Mouse (Mus musculus) embryo, embryonic 10.5 days (tissue): ENCODE data around the gene Igdcc3.

ENCODE experiments used
- DNase-seq: peaks from one replicate; pipeline ENCODE4 v3.0.0-alpha.2; 2015; ENCODE audit warnings: low spot score

Igdcc3 gene

DNA sequence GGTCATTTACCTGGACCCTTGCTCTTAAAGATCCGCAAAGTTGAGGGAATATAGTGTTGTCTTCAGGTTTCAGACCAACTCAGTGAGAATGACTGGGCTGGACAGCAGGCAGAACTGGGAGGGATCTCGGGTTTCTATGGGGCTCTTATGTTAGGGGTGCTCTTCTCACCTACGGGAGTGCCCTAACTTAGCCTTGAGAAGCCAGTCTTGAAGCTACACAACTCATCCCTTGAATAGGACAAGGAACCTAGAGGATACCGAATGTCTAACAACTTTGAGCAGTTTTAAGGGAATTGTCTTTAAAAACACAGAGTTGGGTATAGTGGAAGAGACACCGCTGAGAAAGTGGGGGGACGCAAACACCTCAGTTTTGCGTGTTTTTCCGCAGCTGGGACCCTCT lies 498 bp upstream of the Igdcc3 start:
- DNase-seq = no peak

DNA sequence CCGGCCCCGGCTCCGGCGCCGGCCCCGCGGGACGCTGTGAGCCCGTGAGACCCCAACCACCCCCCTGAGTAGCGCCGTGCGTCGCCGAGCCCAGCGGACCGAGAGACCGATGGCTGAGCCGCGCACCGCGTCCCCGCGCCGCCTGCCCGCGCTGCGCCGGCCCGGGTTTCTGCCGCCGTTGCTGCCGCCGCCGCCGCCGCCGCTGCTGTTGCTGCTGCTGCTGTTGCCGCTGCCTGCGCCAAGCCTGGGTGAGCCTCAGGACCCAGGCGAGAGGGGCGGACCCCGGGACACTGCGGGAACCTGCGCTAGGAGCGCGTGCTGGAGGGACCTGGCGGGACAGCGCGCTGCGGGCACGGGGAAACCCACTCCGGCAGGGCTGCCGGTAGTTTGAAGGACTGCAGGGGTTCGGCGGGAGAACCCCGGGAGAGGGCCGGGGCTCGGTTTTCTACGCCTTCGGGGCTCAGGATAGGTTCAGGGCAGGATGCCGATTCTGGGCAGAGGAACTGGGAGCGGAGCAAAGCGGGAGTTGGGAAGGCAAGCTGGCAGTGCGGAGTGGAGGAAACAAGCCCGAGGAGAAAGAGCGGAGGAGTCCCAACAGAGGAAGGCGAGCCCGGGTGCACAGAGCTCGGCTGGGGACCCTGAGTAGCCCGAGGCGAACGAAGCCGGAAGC lies 452 bp downstream of the Igdcc3 start:
- no peak for DNase-seq

DNA sequence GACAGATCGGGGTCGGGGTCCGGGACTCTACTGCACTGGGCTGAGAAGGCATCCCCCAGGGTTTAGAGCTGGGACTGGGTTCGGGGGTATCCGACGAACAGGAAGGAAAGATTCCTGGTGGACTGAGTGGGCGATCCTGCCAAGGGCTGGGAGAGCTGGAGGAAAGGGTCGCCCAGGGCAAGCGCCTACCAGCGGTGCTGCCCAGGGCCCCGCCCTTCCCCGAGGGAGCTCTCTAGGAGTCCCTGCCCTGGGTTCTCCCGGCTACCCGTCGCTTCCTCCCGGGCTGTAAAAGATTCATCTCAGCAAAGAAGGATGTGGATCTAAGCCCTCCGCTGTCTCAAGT lies 958 bp downstream of the Igdcc3 start:
- DNase-seq = peak; percentile 68

DNA sequence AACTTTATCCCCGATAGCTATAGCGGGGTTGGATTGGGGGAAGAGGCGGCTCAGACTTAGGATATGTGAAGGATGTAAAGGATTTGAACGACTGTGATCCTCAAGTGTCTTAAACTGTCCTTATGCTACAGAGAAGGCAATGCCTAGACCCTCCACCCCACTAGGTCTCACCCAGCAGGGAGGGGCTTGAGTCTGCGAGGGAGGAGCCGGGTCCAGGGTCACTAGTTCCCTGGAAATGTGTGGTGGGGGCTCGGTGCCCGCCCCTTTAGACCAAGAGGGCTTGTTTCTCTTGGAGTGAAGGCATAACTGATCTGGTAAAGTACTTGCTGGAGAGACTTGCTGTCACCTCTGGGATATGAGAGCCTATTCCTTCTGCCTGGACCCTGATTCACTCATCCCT lies 1.4 kb downstream of the Igdcc3 start:
- DNase-seq = peak; percentile 82

DNA sequence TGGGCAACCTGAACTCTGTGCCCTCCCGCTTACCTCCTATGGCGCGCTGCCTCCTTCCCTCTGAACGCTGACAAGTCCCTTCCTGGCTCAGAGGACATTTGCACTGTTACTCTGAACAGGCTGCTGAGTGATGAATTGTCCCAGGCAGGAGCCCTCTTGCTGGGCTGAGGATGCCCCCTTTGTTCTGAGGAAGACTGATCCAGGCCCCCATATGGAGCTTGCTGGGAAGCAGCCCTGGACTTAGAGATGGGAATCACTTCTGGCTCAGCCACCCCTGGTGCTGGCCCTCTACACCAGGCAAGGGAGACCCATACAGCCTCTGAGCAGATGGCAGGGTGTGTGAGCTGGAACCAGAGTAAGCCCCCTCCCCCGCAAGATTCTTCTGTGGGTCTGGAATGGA lies 5.0 kb downstream of the Igdcc3 start:
- no peak for DNase-seq

DNA sequence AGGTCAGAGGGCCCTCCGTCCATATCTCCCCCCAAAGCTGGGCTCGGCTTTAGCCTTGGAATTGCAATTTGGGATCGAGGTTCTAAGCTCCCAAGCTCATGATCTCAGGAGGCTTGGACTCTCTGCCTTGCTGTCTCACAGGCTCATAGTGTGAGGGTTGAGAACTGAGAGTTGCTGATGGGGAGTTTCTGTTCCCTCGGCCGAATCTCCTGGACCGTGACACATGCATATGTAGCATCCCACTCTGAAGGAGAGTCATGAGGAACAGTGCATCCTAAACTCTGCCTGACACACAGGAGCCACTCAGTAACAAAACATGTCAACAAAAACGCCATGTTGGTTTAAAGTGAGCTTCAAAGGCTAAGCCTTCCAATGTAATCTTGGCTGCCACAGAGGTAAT lies 7.5 kb downstream of the Igdcc3 start:
- no peak for DNase-seq

DNA sequence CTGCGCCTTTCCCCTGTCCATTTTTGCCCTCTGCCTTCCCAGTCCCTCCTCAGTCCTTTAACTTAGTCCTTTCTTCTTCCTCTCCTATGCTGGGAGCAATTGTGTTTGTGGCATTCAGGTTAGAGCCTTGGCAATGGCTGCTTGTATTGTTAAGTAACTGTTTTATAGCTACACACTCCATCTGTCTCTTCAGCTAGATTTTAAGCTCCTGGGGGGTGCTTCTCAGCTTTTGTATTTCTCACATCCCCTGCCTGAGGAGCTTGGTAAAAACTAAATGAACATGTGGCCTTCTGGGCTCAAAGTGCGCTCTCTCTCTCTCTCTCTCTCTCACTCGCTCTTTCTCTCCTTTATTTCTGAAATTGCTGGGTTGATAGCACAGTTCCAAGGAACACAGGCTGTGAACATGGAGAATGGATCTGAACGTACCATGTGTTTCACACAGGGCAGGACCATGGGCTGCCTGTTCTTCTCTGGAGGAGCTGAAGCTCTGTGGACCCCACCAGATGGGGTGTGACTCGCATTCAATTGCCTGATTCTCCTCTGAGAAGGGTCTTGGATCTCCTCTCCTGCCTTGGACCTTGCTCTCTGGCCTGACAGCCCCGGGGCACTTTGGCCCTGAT lies 11.8 kb downstream of the Igdcc3 start:
- no peak for DNase-seq

DNA sequence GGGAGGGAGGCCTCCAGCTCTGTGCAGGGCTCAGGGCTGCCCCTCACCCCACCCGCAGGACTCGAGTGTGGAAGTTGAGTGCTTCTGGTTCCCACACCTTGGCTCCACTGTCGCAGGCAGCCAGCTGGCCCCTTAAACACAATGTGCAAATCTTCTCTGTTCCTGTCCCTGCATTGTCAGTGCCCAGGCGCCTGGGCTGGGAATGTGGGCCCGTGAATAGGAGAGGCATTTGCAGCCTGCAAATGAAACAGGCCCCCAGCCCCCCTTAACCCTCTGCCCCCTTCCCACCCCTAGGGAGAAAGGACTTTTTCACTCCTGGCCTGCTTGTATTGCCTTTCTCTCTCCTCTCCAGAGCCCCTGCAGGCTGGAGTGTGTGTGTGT lies 12.3 kb downstream of the Igdcc3 start:
- peak; percentile 82 for DNase-seq

DNA sequence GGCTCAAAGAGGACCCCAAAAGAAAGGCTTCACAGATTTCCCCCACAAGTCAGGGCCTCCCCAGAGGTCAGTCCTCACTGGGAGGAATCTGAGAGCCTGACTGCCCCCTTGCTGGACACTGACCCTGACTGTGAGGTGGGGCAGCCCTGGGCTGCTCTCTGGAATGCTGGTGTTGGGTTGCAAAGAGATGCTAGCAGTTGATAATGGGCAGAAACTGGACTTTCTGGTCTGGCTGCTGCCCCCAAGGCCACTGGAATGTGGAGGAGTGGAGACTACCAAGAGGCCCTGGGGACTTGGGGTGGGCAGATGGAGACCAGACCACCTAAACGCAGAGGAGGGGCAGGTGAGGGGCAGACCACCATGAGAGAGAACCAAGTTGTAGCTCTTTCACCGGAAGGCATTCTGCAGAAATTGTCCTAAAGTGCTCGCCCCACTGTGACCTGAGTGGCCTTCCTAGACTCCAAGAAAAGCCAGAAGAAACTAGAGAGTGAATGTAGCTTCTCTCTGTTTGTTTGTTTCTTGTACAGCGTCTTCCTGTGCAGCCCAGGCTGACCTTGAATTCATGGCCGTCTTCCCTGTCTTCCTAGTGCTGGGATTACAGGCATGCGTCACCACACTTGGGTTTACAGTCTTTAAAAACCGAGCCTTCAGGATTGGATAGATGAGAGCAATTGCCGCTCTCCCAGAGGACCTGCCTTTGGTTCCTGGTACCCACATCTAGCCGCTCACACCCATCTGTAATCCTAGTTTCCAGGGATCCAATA lies 13.9 kb downstream of the Igdcc3 start:
- peak; percentile 76 for DNase-seq

DNA sequence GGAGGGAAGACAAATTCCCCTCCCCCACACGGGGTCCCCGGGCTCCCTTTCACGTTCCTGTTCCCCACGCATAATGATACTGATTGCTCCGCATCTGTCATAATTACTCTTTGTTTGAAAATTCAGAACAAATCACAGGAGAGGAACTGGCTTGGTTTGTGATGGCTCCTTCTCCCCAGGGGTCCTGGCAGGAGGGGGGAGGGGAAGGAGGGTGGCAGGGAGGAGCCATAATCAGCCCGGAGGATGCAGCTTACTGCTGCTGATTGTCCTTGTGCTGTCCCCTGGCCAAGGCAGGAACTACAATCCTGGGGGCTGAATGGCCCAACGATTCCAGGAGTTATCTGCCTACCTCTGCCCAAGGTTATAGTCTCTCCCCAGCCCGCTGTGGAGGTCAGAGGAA lies 15.6 kb downstream of the Igdcc3 start:
- peak; percentile 56 for DNase-seq

DNA sequence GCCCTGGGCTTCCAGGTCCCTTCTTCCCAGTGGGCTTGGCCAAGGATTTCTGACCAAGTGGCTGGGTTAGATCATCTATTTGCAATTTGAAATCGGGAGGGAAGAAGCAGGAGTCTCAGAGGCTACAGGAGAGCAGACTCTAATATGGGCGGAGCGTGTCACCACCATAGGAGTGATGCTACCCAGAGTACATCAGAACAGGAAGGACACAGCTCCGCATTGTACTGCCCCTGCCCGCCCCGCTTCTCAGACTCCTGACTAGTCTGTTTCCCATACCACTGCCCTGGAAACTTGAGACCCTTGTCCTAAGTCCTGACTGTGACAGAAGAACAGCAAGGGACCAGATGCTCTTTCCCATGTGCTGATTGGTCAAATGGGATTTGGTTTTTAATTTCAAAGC lies 16.6 kb downstream of the Igdcc3 start:
- DNase-seq = peak; percentile 75

DNA sequence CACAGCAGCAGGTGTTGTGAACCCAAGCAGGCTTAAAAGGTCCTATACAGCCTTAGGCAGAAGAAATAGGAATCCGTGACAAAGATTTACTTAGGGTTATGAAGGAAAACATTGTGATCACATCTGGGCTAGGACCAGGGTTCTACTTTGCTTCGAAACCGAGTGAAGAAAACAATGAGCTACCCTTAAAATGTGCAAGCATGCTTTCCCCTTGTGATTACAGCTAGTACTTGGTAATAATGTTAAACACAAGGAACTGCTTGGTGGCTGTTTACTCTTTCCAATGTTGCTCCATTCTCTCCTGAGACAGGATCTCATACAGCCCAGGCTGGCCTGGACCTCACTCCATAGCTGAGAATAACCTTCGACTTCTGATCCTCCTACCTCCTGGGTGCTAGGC lies 20.2 kb downstream of the Igdcc3 start:
- peak; percentile 51 for DNase-seq

DNA sequence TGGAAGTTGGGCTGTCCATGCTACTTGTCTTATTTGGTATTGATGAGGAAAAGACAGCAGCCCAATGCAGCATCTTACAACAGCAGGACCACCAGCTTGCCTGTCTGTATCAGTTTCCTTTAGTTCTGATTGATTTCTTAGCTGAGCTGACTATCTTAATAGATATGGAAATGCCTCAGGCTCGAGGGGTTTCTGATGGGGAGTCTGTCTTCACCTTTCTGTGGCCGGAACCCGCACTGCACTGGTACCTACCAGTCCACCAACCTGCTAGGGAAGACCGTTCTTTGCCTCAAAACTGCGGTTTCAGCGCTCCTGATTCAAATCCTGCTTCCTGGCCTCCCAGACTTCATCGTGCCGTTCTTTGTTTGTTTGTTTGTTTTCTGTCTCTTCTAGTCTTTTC lies 20.9 kb downstream of the Igdcc3 start:
- DNase-seq = no peak

DNA sequence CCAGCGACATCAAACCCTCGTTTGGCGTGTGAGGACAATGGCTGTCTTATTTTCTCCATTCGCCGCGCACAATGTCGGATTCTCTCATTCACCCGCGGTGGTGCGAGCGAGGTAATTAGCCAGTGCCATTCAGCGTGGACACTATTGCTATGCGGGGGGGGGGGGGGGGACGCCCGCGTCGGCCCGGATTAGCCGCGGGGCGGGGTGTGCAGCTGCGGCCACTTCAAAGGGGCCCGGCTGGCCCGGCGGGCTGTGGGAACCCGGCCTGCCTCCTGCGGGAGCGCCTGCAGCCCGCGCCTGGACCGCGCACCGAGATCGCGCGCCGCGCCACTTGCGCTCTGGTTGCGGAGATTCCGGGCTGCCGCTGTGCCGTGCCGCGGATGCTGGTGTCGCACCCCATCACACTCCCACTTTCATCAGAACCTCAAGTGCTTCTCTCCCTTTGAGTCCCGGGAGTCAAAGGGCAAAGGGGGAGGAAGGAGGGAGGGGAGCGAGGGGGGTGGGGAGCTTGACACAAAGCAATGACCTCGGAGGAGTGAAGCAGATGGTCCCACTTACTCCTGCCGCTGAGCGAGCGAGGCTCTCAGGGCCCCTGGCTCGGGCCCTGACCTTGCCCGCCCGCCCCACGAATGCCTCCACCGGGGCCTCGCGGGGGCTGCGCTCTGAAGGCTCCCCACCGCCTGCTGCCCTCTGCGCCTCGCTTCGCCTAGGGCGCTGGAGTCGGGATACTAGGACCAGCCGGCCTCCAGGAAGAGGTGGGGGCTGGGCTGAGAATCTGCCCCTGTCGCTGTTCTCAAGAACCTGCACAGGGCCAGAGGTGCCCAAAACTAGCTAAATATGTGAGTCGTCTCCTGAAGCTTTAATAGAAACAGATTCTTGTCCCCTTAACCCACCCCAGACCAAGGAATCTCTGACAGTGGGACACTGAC lies 22.0 kb downstream of the Igdcc3 start:
- DNase-seq = peak; percentile 92

DNA sequence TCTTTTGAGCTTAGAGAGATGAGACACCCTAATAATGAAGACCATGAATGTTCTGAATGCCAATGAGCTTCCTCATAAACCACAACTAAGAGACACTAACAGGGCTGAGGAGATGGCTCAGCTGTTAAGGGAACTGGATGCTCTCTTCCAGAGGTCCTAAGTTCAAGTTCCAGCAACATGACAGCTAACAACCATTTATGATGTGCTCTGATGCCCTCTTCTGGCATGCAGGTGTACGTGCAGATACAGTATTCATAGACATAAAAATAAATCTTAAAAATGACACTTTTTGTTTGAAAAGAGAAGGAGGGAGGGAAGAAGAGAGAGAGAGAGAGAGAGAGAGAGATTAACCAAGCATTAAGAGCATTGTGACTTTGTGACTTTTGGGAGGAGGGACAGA lies 23.9 kb downstream of the Igdcc3 start:
- DNase-seq = peak; percentile 56

DNA sequence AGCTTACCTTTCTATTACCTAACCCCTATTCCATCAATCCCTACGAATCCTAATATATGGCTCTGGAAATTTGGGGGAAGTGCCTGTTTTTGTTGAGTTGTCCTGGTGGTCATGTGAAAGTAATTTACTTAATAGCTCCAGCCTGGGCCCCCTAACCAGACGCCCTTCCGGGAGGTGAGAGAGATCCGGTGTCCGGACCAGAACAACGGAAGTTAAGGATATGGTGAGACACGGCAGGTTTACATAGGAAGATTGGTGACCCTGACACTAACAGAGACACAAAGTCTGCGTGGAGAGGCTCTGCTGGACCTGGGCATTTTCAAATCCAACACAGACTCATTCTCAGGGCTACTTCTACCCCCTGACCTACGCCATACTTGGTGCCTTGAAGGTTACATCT lies 25.4 kb downstream of the Igdcc3 start:
- peak; percentile 67 for DNase-seq

DNA sequence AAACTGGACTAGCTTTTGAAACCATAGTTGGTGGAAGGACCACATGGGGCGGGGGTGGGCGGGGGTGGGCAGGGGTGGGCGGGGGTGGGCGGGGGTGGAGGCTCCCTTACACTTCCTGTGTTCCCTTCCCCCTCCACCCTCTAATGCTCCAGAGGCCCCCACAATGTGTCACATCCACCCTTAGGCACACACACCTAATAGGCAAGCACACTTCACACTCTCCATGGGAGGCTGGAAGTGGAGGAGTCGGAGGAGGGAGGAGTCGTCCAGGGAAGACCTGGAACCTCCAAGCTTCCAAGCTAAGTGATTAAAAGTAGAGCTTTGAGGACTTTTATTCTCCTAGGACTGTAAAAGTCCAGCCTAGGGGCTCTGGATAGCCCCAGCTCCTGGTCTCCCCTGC lies 27.5 kb downstream of the Igdcc3 start:
- no peak for DNase-seq

DNA sequence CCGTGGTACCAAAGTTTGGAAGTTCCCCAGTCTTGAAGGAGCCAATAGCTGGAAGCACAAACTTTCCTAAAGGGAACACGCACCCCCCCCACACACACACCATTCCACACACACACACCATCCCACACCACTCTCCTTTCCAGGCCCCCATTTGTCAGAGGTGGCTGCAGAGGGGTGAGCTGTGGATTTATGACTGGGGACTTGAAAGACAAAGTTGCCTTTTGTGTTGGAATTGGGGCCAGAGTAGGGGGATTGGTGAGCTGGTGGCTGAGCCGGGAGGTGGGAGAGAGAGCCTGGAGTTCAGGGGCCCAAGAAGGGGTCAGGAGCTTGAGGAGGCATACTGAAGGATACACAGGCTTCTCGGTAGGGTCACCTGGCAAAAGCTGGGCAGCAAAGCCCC lies 28.0 kb downstream of the Igdcc3 start:
- DNase-seq = peak; percentile 60

DNA sequence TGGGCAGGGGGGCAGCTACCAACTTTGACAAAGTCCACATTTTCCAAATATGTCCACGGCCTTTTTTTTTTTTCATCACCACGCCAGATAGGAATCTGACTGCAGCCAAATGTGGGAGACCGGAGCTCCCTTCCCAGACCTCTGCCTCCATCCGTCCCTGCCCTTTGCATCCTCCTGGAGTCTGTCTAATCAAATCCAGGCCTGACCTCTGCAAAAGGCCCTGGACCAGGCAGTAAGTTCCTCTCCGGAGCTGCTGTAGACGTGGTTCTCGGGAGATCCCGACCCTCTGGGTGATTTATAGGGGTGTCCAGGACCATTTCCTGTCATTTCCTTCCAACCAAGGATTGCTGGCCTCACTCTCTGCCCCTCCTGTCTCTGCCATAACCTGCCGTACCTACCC lies 31.7 kb downstream of the Igdcc3 start:
- DNase-seq = peak; percentile 71

DNA sequence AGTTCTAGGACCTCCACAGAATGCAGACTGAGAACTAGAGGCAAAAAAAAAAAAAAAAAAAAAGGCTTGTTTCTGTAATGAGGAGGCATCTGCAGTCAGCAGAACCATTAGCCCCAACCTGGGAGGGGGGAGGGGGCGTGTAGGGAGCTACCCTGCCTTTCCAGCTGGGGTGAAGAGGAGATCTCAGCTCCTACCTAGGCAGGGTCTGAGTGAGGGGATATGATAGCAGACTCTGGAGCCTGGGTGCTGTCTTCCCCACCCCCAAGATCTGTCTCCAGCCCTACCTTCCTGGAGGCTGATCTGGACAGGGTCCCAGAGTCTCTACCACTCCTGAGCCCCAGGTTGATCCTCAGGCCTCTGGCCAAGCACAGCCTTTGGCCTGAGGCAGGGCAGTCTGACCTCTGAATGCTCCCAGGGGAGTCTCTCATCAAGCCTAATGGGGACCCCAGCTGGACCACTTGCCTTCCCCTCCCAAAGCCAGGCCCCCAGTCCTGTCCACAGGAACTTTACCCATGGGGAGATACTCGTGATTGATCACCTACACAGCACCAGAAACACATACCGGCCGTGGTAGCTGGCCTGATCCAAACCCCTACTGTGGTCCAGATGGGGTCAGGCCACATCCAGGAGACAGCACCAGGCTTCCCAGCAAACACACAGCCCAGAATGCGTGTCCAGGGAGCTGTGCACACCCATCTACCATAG lies 34.4 kb downstream of the Igdcc3 start:
- DNase-seq = peak; percentile 71

DNA sequence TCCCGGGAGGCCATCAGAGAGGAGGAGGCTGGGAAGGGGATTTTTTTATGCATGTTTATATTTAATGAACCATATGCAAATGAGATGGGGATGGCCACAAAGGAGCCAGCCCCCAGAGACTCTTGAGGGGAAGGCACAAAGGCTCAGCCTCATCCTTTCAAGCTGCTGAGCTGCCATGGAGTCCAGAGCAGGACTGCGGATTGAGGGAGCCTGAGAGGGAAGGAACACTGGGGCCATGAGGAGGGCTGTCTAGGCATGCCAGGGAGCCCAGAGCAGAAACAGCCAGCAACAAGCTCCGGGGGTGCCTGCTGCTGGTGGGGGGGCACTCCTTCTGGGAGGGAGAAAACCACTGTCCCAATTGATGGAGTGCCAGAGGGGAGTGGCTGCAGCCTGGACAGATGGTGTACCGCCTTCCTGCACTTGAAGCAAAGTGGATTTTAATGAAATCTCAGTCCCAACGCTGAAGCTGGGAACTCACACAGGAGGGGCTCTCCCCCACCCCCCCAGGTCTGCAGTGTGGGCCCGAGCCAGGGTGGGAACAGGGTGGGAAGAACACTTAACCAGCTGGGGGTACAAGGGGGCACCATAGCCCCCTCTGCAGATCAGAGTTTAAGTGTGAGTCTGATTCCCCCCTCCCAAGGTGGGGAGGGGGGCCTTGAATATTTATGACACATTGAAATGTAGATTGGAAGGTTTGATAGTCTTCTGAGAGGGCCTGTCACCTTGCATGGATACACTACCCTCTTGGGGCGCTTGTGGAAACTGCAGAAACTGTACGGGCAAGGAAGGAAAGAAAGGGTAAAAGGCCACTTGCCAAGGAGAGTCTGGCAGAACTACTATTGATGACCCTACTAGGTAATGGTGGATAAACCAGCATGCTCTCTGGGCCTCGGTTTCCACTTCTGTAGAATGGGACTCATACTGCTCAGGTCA lies 35.2 kb downstream of the Igdcc3 start:
- DNase-seq = peak; percentile 79
